Comparison of ENCODE assay signal across 15 mouse cellular contexts in genomic region chr1:46006790-46007189, GRCm38 (mm10).
"Had no signal": no experiment of that assay in that cellular context is flagged by ENCODE, and none has a peak within 500 bp of the region (broad histone marks: within the 10 kb centered on the region; RNA-seq: fewer than 3 reads in every experiment).

No protein-coding gene starts in this region.

- H3K4me1 ChIP-seq: neural tube, embryonic 15.5 days; stomach, embryonic 15.5 days had no signal

- H3K4me3 ChIP-seq: neural tube, embryonic 15.5 days; stomach, embryonic 15.5 days had no signal

- H3K27me3 ChIP-seq: neural tube, embryonic 15.5 days; stomach, embryonic 15.5 days had no signal

- H3K27ac ChIP-seq: neural tube, embryonic 15.5 days; stomach, embryonic 15.5 days; stomach, postnatal 0 days had no signal

- H3K9ac ChIP-seq: neural tube, embryonic 15.5 days; stomach, embryonic 15.5 days had no signal

- H3K36me3 ChIP-seq: neural tube, embryonic 15.5 days; stomach, embryonic 15.5 days had no signal

- H3K4me2 ChIP-seq: neural tube, embryonic 15.5 days; stomach, embryonic 15.5 days had no signal

- DNase-seq: retina, postnatal 1 day; right cerebral cortex, adult 18-20 months; right cerebral cortex, postnatal 14 days; right cerebral cortex, postnatal 25 days; right cerebral cortex, postnatal 4 days; spleen, adult 18-20 months; thymus, adult 18-20 months; thymus, adult 2 months; thymus, postnatal 14 days; thymus, postnatal 25 days; thymus, postnatal 36 days; thymus, postnatal 4 days had no signal

- H3K9me3 ChIP-seq: neural tube, embryonic 15.5 days; stomach, embryonic 15.5 days had no signal
